Comparison of ENCODE assay signal across 9 mouse cellular contexts in the genomic region with DNA sequence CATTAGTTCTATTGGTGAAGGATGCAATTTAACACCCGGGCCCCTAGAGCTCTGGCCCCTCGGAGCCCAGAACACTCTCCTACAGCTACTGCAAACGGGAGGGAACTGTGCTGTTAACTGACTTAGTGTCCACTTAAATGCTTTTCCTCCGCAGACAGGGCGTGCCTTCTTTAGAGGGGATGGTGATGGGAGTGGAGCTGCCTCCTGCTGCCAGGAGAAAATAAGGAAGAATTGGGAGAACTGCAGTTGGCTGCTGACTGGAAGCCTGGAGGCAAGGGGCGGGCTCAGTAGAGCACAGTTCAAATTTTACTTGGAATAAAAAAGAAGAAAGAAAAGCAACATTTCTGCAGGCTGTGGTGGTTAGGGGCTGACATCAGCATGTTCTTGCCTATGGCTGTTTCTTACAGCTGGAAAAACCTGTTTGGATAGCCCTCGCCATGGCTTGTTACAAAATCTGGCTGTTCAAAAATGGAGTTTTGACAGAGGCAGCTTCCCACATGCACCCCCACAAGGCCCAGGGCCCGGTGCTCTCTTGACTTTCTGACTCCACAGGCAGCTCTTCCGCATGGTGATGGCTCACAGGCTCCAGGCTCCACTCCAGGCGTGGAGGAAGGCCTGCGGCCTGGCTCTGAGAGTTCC. TPM values are rescaled to one million over a fixed set of nuclear protein-coding genes. Genes with fewer than 3 reads are reported as not detected.
DNase-seq lines count a peak whose midpoint lies in the region; ATAC-seq and TF ChIP-seq lines count a peak whose summit lies in the region.
"Had no signal": no experiment of that assay in that cellular context is flagged by ENCODE, and none has a peak within 500 bp of the region (broad histone marks: within the 10 kb centered on the region; RNA-seq: fewer than 3 reads in every experiment).

No protein-coding gene starts in this region.

- H3K27me3 ChIP-seq in heart, adult 2 months (ENCODE audit: control insufficient read depth, insufficient read depth, low read length) = no peaks in the 10 kb centered on the region
- no peaks in the 10 kb centered on the region for H3K27me3 ChIP-seq in E14TG2a.4 (ENCODE audit: insufficient read depth, low read length)
- no peaks in the 10 kb centered on the region for H3K27me3 ChIP-seq in embryonic facial prominence, embryonic 15.5 days
- no peaks in the 10 kb centered on the region for H3K27me3 ChIP-seq in limb, embryonic 13.5 days
- H3K27me3 ChIP-seq: liver, embryonic 15.5 days had no signal

- peaks cover 2% of the 10 kb centered on the region; the same call in 1 of the 2 replicates for H3K36me3 ChIP-seq in heart, adult 2 months (ENCODE audit: control insufficient read depth, insufficient read depth, low read length)
- peaks cover 100% of the 10 kb centered on the region for H3K36me3 ChIP-seq in E14TG2a.4 (ENCODE audit: insufficient read depth, low read length)
- H3K36me3 ChIP-seq in embryonic facial prominence, embryonic 15.5 days = peaks cover 2% of the 10 kb centered on the region; the same call in 1 of the 2 replicates
- H3K36me3 ChIP-seq in limb, embryonic 13.5 days = peaks cover 37% of the 10 kb centered on the region

- no peak overlapping the region for H3K4me3 ChIP-seq in heart, adult 2 months
- H3K4me3 ChIP-seq in E14TG2a.4 (replicated peaks; ENCODE audit: low read length) = 0 out of 2 replicates have a peak overlapping the region, but pooled peaks have one; percentile 3
- H3K4me3 ChIP-seq in embryonic facial prominence, embryonic 15.5 days (replicated peaks) = no peak overlapping the region
- no peak overlapping the region for H3K4me3 ChIP-seq in limb, embryonic 13.5 days
- H3K4me3 ChIP-seq: liver, embryonic 15.5 days had no signal

- no peak for TF ChIP-seq POLR2A in heart, adult 2 months (IDR thresholded peaks at IDR 0.05; ENCODE audit: insufficient read depth, low read depth, low read length)

- intact Hi-C loops in heart, adult 2 months (cut with DNase I) = no loop called here
- intact Hi-C loops in heart, postnatal 36 days (cut with DNase I) = no loop called here

- WGBS in heart, adult 2 months = 80% methylated on average over 11 of the region's 11 CpGs
- 48% methylated on average over 11 of the region's 11 CpGs for WGBS in embryonic facial prominence, embryonic 15.5 days
- WGBS in limb, embryonic 13.5 days = 63% methylated on average over 11 of the region's 11 CpGs

- H3K4me1 ChIP-seq in heart, adult 2 months (ENCODE audit: control insufficient read depth, insufficient read depth, low read length) = peaks cover 16% of the 10 kb centered on the region
- H3K4me1 ChIP-seq in E14TG2a.4 (replicated peaks; ENCODE audit: low read depth, low read length) = no peaks in the 10 kb centered on the region
- peaks cover 39% of the 10 kb centered on the region for H3K4me1 ChIP-seq in embryonic facial prominence, embryonic 15.5 days
- H3K4me1 ChIP-seq in limb, embryonic 13.5 days = peaks cover 34% of the 10 kb centered on the region
- H3K4me1 ChIP-seq: liver, embryonic 15.5 days had no signal

- no peak overlapping the region for H3K4me2 ChIP-seq in embryonic facial prominence, embryonic 15.5 days (replicated peaks)
- H3K4me2 ChIP-seq in limb, embryonic 13.5 days (replicated peaks) = no peak overlapping the region
- H3K4me2 ChIP-seq: liver, embryonic 15.5 days had no signal

- peak; percentile 49; the same call in 1 of the 2 replicates for ATAC-seq in embryonic facial prominence, embryonic 15.5 days (ENCODE audit: insufficient number of reproducible peaks, low FRiP score, low TSS enrichment, low read depth)
- 0 out of 2 replicates have a peak, but pooled peaks have one; percentile 37 for ATAC-seq in limb, embryonic 13.5 days (ENCODE audit: low FRiP score, low read depth)

- no peak overlapping the region for H3K27ac ChIP-seq in heart, adult 2 months
- H3K27ac ChIP-seq in embryonic facial prominence, embryonic 15.5 days (replicated peaks) = peak overlapping the region; percentile 87
- peak overlapping the region; percentile 34; the same call in 1 of the 2 replicates for H3K27ac ChIP-seq in limb, embryonic 13.5 days
- H3K27ac ChIP-seq: liver, embryonic 15.5 days had no signal

- H3K9ac ChIP-seq in heart, adult 2 months (ENCODE audit: low read depth, low read length) = no peak overlapping the region
- H3K9ac ChIP-seq in embryonic facial prominence, embryonic 15.5 days = no peak overlapping the region
- H3K9ac ChIP-seq in limb, embryonic 13.5 days = no peak overlapping the region
- H3K9ac ChIP-seq: liver, embryonic 15.5 days had no signal

- peaks cover 100% of the 10 kb centered on the region for H3K9me3 ChIP-seq in E14TG2a.4 (ENCODE audit: low read length)
- H3K9me3 ChIP-seq in embryonic facial prominence, embryonic 15.5 days (replicated peaks) = no peaks in the 10 kb centered on the region
- no peaks in the 10 kb centered on the region for H3K9me3 ChIP-seq in limb, embryonic 13.5 days
- H3K9me3 ChIP-seq: liver, embryonic 15.5 days had no signal

- TF ChIP-seq EP300 in heart, adult 2 months (IDR thresholded peaks at IDR 0.05; ENCODE audit: insufficient read depth, low read depth, low read length) = no peak

- no peaks in the 10 kb centered on the region for H3K79me2 ChIP-seq in heart, adult 2 months (replicated peaks; ENCODE audit: control insufficient read depth, insufficient read depth, low read length)

- TF ChIP-seq CTCF in heart, adult 2 months (IDR thresholded peaks at IDR 0.05) = no peak
- TF ChIP-seq CTCF in E14TG2a.4 (conservative IDR thresholded peaks at IDR 0.05; ENCODE audit: low read length) = no peak

- DNase-seq in heart, adult 2 months = peak; percentile 43 to 57
- DNase-seq in heart, postnatal 36 days = no peak
- DNase-seq in natural killer cell, adult 2 months (ENCODE audit: low spot score in 2 of 2) = no peak
- DNase-seq in testis, postnatal 10 days (ENCODE audit: low spot score) = no peak
- no peak for DNase-seq in left cerebral cortex, adult 18-20 months (ENCODE audit: low spot score in 2 of 2)

RNA-seq across cellular contexts. Expression of gene Ezr, which starts 31.2 kb away (rescaled TPM):
- total RNA-seq in heart, adult 2 months (2021) = 10 to 100 TPM; 33.4 to 35.7 TPM
- polyA plus RNA-seq in heart, adult 2 months (2012; rRNA removed) = 24.2 TPM in 2 replicates
- total RNA-seq in heart, postnatal 36 days (2021) = 10 to 100 TPM; 35.0 to 43.3 TPM
- polyA plus RNA-seq in embryonic facial prominence, embryonic 15.5 days (2015; fragmentation: Nextera tagmentation; extraction: Ambion mirVana) = 80.3 and 96.0 TPM in 2 replicates
- polyA plus RNA-seq in limb, embryonic 13.5 days (2015; fragmentation: Nextera tagmentation; extraction: Ambion mirVana) = 47.5 and 51.9 TPM in 2 replicates
- 10 to 100 TPM; 42.4 to 46.8 TPM for total RNA-seq in left cerebral cortex, adult 18-20 months (2021)

Comparison
In these comparisons a context has a peak if more than half of its experiments do, and no peak if none do; other contexts are left out.
1. DNase-seq: peak in heart, adult 2 months (2 of 2); none in heart, postnatal 36 days (0 of 2), natural killer cell, adult 2 months (0 of 2), testis, postnatal 10 days (single experiment) and left cerebral cortex, adult 18-20 months (0 of 2).